Mouse (Mus musculus): ENCODE data around the gene Pcnx3. TPM values are rescaled to one million over a fixed set of nuclear protein-coding genes. Genes with fewer than 3 reads are reported as not detected.

Pcnx3 gene
- polyA plus RNA-seq, 1 experiment: 43.8 TPM

GRCm38 (mm10) chr19:5652570-5652969 lies 36.1 kb downstream of the Pcnx3 start:
- Histone ChIP-seq H3K36me3 (ENCODE audit: control insufficient read depth) (peaks cover 93% of the 10 kb centered on the region), H3K4me1 (ENCODE audit: control insufficient read depth) (peaks cover 56% of the 10 kb centered on the region), H3K4me3 (replicated peaks) (no peak overlapping the region)

DNA sequence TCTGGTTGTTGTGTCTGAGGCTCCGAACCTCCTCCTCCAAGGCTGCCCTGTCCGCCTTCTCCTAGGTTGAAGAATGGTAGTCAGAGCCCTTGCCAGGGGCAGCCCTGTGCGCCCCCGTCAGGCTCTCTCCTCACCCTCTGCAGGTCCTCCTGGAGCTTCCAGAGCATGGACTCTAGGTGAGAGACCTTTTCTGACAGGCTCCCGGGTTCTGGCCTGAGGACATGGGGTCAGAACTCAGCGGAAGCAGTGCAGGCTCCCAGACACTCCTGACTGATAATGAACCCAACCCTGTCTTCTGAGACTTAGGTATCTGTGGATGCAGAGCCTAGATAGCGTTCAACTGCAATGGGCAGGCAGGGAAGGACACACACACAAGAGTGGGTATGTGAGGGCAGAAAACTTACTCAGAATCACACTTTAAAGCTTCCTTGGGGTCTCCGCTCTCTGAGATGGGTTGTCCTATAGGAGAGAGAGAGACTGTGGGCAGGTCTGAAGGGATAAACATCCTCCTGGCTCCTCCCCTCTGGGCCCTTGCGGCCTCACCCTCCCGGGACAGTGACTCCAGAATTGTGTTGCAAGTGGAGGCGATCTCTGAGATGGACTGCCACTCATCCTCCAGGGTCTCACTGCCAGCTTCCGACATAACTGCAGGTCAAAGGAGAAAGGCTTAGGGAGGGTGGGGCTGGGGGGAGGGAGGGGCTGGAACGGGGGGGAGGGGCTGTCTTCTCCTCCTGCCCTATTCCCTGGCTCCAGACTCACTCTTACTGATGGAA lies 37.0 kb downstream of the Pcnx3 start:
- Histone ChIP-seq H3K36me3 (ENCODE audit: control insufficient read depth) (peaks cover 94% of the 10 kb centered on the region), H3K4me1 (ENCODE audit: control insufficient read depth) (peaks cover 55% of the 10 kb centered on the region)
- TF ChIP-seq GATA1 (IDR thresholded peaks at IDR 0.05; ENCODE audit: low read length) (no peak), TAL1 (IDR thresholded peaks at IDR 0.05; ENCODE audit: low read length) (no peak)

More at GRCm38 (mm10) chr19:5652570-5652969, 36.1 kb downstream of the Pcnx3 start:
- Histone ChIP-seq H3K9me3 (ENCODE audit: control insufficient read depth, low read length) (peaks cover 14% of the 10 kb centered on the region), H3K27me3 (ENCODE audit: control insufficient read depth) (peaks cover 7% of the 10 kb centered on the region; the same call in 1 of the 2 replicates)
- no peak for TF ChIP-seq TAL1 (IDR thresholded peaks at IDR 0.05; ENCODE audit: low read length)
- no peak for TF ChIP-seq GATA1 (IDR thresholded peaks at IDR 0.05; ENCODE audit: low read length)

DNA sequence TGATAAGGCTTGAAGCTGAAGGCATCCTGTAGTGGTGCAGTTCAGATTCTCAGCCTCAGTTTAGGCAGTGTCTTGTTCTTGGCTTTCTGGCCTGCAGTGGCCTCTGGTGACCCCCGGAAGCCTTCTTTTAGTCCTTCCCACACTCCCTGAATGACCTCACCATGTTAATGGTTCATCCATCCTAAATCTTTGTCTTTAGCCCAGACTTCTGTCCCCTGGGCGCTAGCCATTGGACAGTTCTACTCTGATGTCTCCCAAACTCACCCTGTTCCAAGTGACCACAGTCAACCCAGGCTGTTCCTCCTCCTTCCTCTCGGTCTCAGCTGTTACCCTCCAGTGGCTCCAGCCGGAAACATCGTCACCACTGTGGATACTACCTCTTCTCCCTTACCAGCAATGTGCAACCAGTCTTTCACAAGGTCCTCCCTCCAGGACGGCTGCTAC lies 39.4 kb downstream of the Pcnx3 start:
- H3K9me3 ChIP-seq (ENCODE audit: control insufficient read depth, low read length): peaks cover 5% of the 10 kb centered on the region
- TF ChIP-seq TAL1 (IDR thresholded peaks at IDR 0.05; ENCODE audit: low read length): no peak
- no peak for TF ChIP-seq GATA1 (IDR thresholded peaks at IDR 0.05; ENCODE audit: low read length)
- H3K27me3 ChIP-seq (ENCODE audit: control insufficient read depth): no peaks in the 10 kb centered on the region; the same call in 1 of the 2 replicates
- peak overlapping the region; percentile 54 for H3K4me3 ChIP-seq (replicated peaks)
- H3K4me1 ChIP-seq (ENCODE audit: control insufficient read depth): peaks cover 49% of the 10 kb centered on the region
- peaks cover 93% of the 10 kb centered on the region for H3K36me3 ChIP-seq (ENCODE audit: control insufficient read depth)

More for the DNA sequence above, 37.0 kb downstream of the Pcnx3 start:
- Histone ChIP-seq H3K9me3 (ENCODE audit: control insufficient read depth, low read length) (peaks cover 14% of the 10 kb centered on the region), H3K27me3 (ENCODE audit: control insufficient read depth) (peaks cover 7% of the 10 kb centered on the region; the same call in 1 of the 2 replicates), H3K4me3 (replicated peaks) (no peak overlapping the region)

- peaks cover 93% of the 10 kb centered on the region for H3K36me3 ChIP-seq (ENCODE audit: control insufficient read depth)
- H3K9me3 ChIP-seq (ENCODE audit: control insufficient read depth, low read length): no peaks in the 10 kb centered on the region
- no peaks in the 10 kb centered on the region for H3K27me3 ChIP-seq (ENCODE audit: control insufficient read depth)
- no peak for TF ChIP-seq TAL1 (IDR thresholded peaks at IDR 0.05; ENCODE audit: low read length)
- TF ChIP-seq GATA1 (IDR thresholded peaks at IDR 0.05; ENCODE audit: low read length): no peak
- H3K4me1 ChIP-seq (ENCODE audit: control insufficient read depth): peaks cover 45% of the 10 kb centered on the region
- peak overlapping the region; percentile 54 for H3K4me3 ChIP-seq (replicated peaks)
Observed at GRCm38 (mm10) chr19:5648401-5649297, 40.1 kb downstream of the Pcnx3 start.

DNA sequence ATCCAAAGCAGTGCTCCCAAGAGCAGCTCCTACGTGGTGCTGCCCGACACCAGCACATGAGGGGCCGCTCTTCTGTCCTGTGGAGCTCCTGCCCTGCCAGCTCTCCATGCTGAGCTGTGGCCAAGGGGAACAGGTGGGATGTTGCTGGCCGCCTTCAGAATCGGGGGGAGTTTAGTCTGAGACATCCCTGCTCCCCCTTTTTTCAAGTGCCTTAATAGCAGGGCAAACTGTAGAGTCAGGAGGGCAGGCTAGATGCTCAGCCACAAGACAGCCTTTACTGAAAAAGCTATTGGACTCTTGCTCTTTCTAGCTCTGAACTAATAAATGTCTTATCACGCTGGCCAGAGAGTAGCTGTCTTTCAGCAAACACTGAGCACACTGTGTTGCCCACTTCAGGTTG lies 40.9 kb downstream of the Pcnx3 start:
- Histone ChIP-seq H3K9me3 (ENCODE audit: control insufficient read depth, low read length) (no peaks in the 10 kb centered on the region), H3K4me3 (replicated peaks) (no peak overlapping the region), H3K4me1 (ENCODE audit: control insufficient read depth) (peaks cover 45% of the 10 kb centered on the region), H3K27me3 (ENCODE audit: control insufficient read depth) (no peaks in the 10 kb centered on the region), H3K36me3 (ENCODE audit: control insufficient read depth) (peaks cover 92% of the 10 kb centered on the region)
- TF ChIP-seq GATA1 (IDR thresholded peaks at IDR 0.05; ENCODE audit: low read length): no peak
- no peak for TF ChIP-seq TAL1 (IDR thresholded peaks at IDR 0.05; ENCODE audit: low read length)

- no peak for TF ChIP-seq GATA1 (IDR thresholded peaks at IDR 0.05; ENCODE audit: low read length)
- Histone ChIP-seq H3K4me1 (ENCODE audit: control insufficient read depth) (peaks cover 40% of the 10 kb centered on the region), H3K9me3 (ENCODE audit: control insufficient read depth, low read length) (no peaks in the 10 kb centered on the region), H3K4me3 (replicated peaks) (no peak overlapping the region), H3K36me3 (ENCODE audit: control insufficient read depth) (peaks cover 92% of the 10 kb centered on the region), H3K27me3 (ENCODE audit: control insufficient read depth) (no peaks in the 10 kb centered on the region)
Observed at GRCm38 (mm10) chr19:5646731-5647330, 41.9 kb downstream of the Pcnx3 start.

DNA sequence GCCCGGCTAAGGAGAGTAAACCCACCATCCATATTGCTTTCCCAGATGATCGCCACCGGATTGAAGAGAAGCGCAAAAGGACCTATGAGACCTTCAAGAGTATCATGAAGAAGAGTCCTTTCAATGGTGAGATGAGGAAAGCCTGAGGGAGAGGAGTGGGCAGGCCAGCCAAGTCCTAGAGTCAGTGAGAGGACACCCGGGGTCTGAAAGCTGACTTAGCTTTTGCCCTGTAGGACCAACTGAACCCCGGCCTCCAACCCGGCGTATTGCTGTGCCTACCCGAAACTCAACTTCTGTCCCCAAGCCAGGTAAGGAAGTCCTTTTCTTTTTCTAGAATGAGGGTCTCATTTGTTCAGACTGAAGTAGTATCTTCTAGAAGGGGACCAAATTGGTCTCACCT lies 43.4 kb downstream of the Pcnx3 start:
- H3K36me3 ChIP-seq (ENCODE audit: control insufficient read depth): peaks cover 92% of the 10 kb centered on the region
- H3K4me1 ChIP-seq (ENCODE audit: control insufficient read depth): peaks cover 35% of the 10 kb centered on the region
- H3K4me3 ChIP-seq (replicated peaks): no peak overlapping the region
- no peaks in the 10 kb centered on the region for H3K27me3 ChIP-seq (ENCODE audit: control insufficient read depth)
- TF ChIP-seq GATA1 (IDR thresholded peaks at IDR 0.05; ENCODE audit: low read length) (no peak), TAL1 (IDR thresholded peaks at IDR 0.05; ENCODE audit: low read length) (no peak)
- no peaks in the 10 kb centered on the region for H3K9me3 ChIP-seq (ENCODE audit: control insufficient read depth, low read length)

DNA sequence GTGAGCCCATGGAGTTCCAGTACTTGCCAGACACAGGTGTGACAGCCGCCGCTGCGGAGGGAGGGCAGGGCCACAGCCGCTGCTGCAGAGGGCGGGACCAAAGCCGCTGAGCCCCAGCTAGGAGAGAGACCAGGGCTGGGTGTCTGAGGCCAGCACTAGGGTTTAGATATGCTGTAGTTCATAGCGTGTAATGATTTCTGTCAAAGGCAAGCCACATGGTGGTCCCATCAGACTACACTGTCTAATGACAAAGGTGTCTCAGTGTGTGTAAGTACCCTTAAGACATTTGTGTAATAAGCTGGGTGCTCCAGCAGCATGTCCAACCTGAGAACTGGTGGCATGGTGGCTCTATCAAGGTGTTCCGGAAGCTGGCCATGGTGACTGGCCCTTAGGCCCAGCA lies 47.1 kb downstream of the Pcnx3 start:
- peaks cover 39% of the 10 kb centered on the region for H3K4me1 ChIP-seq (ENCODE audit: control insufficient read depth)
- no peak overlapping the region for H3K4me3 ChIP-seq (replicated peaks)
- H3K36me3 ChIP-seq (ENCODE audit: control insufficient read depth): peaks cover 82% of the 10 kb centered on the region
- no peaks in the 10 kb centered on the region for H3K9me3 ChIP-seq (ENCODE audit: control insufficient read depth, low read length)
- no peak for TF ChIP-seq GATA1 (IDR thresholded peaks at IDR 0.05; ENCODE audit: low read length)
- no peak for TF ChIP-seq TAL1 (IDR thresholded peaks at IDR 0.05; ENCODE audit: low read length)
- H3K27me3 ChIP-seq (ENCODE audit: control insufficient read depth): no peaks in the 10 kb centered on the region
